Mouse (Mus musculus) lung, postnatal 0 days (tissue): ENCODE measurements around the gene Jun.

ENCODE experiments used
- CTCF ChIP-seq: IDR thresholded peaks from 2 replicates; pipeline ENCODE4 v1.5.1; 2016; ENCODE audit warnings: antibody characterized with exemption, mild to moderate bottlenecking
- EP300 ChIP-seq: IDR thresholded peaks from 2 replicates; pipeline ENCODE4 v1.6.1; 2016; ENCODE audit warnings: antibody characterized with exemption, mild to moderate bottlenecking, control low read depth

GRCm38 (mm10) chr4:95083191-95083729 lies 31.2 kb upstream of the Jun start:
- TF ChIP-seq CTCF, result no peak
- TF ChIP-seq EP300, result no peak
